Mouse (Mus musculus) intestine, postnatal 0 days (tissue): ENCODE measurements at regions not wholly inside any gene's neighbourhood (a gene's known extent, or its start where the extent isn't known, plus 50 kb on each side); places are given as distances from the start of the nearest gene placed in this dataset.

Experiments
- ATAC-seq: fragments of 200-750 bp; cut with Nextera tagmentation; 2 replicates; pipeline ENCODE4 v1.8.0; 2017; ENCODE audit warnings: mild to moderate bottlenecking, moderate TSS enrichment, moderate library complexity
- H3K27ac ChIP-seq: fragments of 300-500 bp; sonication (generic); 2 replicates; pipeline ENCODE4 v1.5.1; 2014; ENCODE audit warnings: mild to moderate bottlenecking, low read depth, low read length, moderate library complexity
- H3K27me3 ChIP-seq: fragments of 300-500 bp; sonication (generic); replicated peaks from 2 replicates; pipeline ENCODE4 v1.6.1; 2014; ENCODE audit warnings: low read length, mixed read lengths; ENCODE audit not compliant: control insufficient read depth, insufficient read depth
- H3K36me3 ChIP-seq: fragments of 300-500 bp; sonication (generic); 2 replicates; pipeline ENCODE4 v1.6.1; 2014; ENCODE audit warnings: mild to moderate bottlenecking, moderate library complexity; ENCODE audit not compliant: control insufficient read depth, insufficient read depth
- H3K4me1 ChIP-seq: fragments of 300-500 bp; sonication (generic); replicated peaks from 2 replicates; pipeline ENCODE4 v1.6.1; 2014; ENCODE audit warnings: antibody characterized with exemption, low read length, mixed read lengths; ENCODE audit not compliant: control insufficient read depth, insufficient read depth
- H3K4me2 ChIP-seq: fragments of 300-500 bp; sonication (generic); replicated peaks from 2 replicates; pipeline ENCODE4 v1.6.1; 2014; ENCODE audit warnings: low read depth, mild to moderate bottlenecking, moderate library complexity
- H3K4me3 ChIP-seq: fragments of 300-500 bp; sonication (generic); 2 replicates; pipeline ENCODE4 v1.5.1; 2014; ENCODE audit warnings: low read depth, low read length
- H3K9ac ChIP-seq: fragments of 300-500 bp; sonication (generic); 2 replicates; pipeline ENCODE4 v1.6.1; 2014; ENCODE audit warnings: mild to moderate bottlenecking, low read depth, low read length
- H3K9me3 ChIP-seq: fragments of 300-500 bp; sonication (generic); 2 replicates; pipeline ENCODE4 v1.6.1; 2016; ENCODE audit warnings: mixed run types; ENCODE audit not compliant: control insufficient read depth
- CTCF ChIP-seq: sonication (generic); IDR thresholded peaks from 2 replicates; pipeline ENCODE4 v1.5.1; 2016; ENCODE audit warnings: low read depth, mild to moderate bottlenecking, control low read depth, antibody characterized with exemption, moderate library complexity
- WGBS: fragments of 180-500 bp; shearing (Covaris S2); extraction: QIAGEN DNeasy Blood & Tissue Kit; methylation state at CpG from one replicate; pipeline ENCODE4 v1.1.7; 2014; 5-methylcytosine and 5-hydroxymethylcytosine counted together

DNA sequence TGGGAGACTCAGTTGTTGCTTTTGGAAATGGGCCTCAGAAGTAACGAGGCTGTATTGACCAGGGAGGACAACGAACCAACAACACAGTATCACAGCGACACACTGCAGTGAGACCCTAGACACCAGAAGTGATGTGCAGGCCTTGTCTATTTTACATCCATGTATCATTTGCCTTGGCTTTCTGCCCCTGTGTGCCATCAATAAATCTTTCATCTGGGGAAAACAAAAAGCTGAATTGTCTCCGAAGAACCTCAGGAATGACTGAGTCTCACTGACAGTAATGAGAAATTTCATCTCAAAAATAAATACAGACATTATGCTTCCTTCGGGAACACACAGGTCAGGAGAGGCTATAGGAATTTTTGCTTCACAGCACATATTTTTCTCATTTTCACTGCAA lies 68.7 kb upstream of the Tnfsf11 start:
- no peaks in the 10 kb centered on the region for H3K27me3 ChIP-seq
- no peaks in the 10 kb centered on the region for H3K4me1 ChIP-seq
- no peaks in the 10 kb centered on the region for H3K36me3 ChIP-seq
- H3K9ac ChIP-seq, result no peak overlapping the region
- no peak for ATAC-seq
- no peak overlapping the region for H3K4me3 ChIP-seq
- H3K4me2 ChIP-seq, result no peak overlapping the region
- TF ChIP-seq CTCF, result no peak
- no peak overlapping the region for H3K27ac ChIP-seq
- 78% methylated on average over 5 of the region's 5 CpGs for WGBS
- no peaks in the 10 kb centered on the region for H3K9me3 ChIP-seq

- no peak for TF ChIP-seq CTCF
- 85% methylated on average over 3 of the region's 3 CpGs for WGBS
- Histone ChIP-seq H3K9me3 (no peaks in the 10 kb centered on the region), H3K36me3 (no peaks in the 10 kb centered on the region), H3K27me3 (no peaks in the 10 kb centered on the region), H3K4me1 (no peaks in the 10 kb centered on the region), H3K4me3 (no peak overlapping the region), H3K9ac (no peak overlapping the region), H3K4me2 (no peak overlapping the region), H3K27ac (no peak overlapping the region)
- no peak for ATAC-seq
Observed at GRCm38 (mm10) chr14:78375746-78376495, 68.1 kb upstream of the Tnfsf11 start.

- H3K9me3 ChIP-seq, result no peaks in the 10 kb centered on the region
- no peak overlapping the region for H3K4me3 ChIP-seq
- H3K4me2 ChIP-seq, result no peak overlapping the region
- no peak overlapping the region for H3K27ac ChIP-seq
- no peak for ATAC-seq
- H3K4me1 ChIP-seq, result no peaks in the 10 kb centered on the region
- no peaks in the 10 kb centered on the region for H3K27me3 ChIP-seq
- WGBS, result 85% methylated on average over 1 of the region's 1 CpGs
- TF ChIP-seq CTCF, result no peak
- H3K36me3 ChIP-seq, result no peaks in the 10 kb centered on the region
- H3K9ac ChIP-seq, result no peak overlapping the region
Observed at GRCm38 (mm10) chr14:78372102-78372501, 64.3 kb upstream of the Tnfsf11 start.

DNA sequence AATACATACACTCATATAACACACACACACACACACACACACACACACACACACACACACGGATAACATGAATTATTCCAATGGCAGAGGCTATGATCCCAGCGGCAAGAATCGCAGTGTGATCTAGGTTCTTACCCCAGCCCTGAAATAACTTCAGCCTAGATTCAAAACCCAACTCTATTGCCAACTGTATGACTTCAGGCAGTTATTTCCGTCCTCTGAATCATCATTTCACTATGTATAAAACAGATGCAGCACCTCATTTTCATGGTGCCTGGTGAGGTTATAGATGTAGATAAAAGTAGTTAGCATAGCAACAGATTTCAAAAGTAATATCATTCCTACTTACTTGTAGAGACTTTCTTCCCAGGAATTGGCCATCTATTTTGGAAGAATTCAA lies 61.0 kb upstream of the Tnfsf11 start:
- no peak for ATAC-seq
- no peak overlapping the region for H3K4me3 ChIP-seq
- no peak for TF ChIP-seq CTCF
- H3K27me3 ChIP-seq, result no peaks in the 10 kb centered on the region
- H3K36me3 ChIP-seq, result no peaks in the 10 kb centered on the region
- WGBS, result 88% methylated on average over 4 of the region's 4 CpGs
- H3K9me3 ChIP-seq, result no peaks in the 10 kb centered on the region
- no peak overlapping the region for H3K4me2 ChIP-seq
- H3K4me1 ChIP-seq, result no peaks in the 10 kb centered on the region
- H3K9ac ChIP-seq, result no peak overlapping the region
- no peak overlapping the region for H3K27ac ChIP-seq

DNA sequence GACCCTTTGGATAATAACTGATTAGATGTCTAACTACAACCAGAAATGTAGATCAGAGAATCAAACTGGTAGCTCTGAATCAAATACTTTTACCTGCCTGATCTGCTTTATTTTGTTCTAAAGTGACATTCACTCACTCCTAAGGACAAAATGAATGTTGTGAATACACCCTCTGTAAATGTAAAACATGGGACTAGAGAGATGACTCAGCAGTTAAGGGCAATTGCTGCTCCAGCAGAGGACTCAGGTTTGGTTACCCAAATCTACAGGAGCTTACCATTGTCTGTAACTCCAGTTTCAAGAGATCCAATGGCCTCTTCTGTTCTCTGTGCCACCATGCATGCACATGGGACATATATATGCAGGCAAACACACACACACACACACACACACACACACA lies 57.0 kb upstream of the Tnfsf11 start:
- no peaks in the 10 kb centered on the region for H3K27me3 ChIP-seq

GRCm38 (mm10) chr14:78363123-78363522 lies 55.3 kb upstream of the Tnfsf11 start:
- TF ChIP-seq CTCF, result no peak
- WGBS, result 54% methylated on average over 5 of the region's 5 CpGs
- Histone ChIP-seq H3K27ac (no peak overlapping the region), H3K4me3 (no peak overlapping the region), H3K9ac (no peak overlapping the region), H3K9me3 (no peaks in the 10 kb centered on the region), H3K36me3 (no peaks in the 10 kb centered on the region), H3K27me3 (no peaks in the 10 kb centered on the region), H3K4me2 (no peak overlapping the region), H3K4me1 (no peaks in the 10 kb centered on the region)
- ATAC-seq, result no peak

More for the DNA sequence above, 57.0 kb upstream of the Tnfsf11 start:
- Histone ChIP-seq H3K27ac (no peak overlapping the region), H3K4me3 (no peak overlapping the region), H3K9ac (no peak overlapping the region), H3K4me2 (no peak overlapping the region), H3K36me3 (no peaks in the 10 kb centered on the region), H3K9me3 (no peaks in the 10 kb centered on the region), H3K4me1 (no peaks in the 10 kb centered on the region)
- ATAC-seq, result no peak
- no peak for TF ChIP-seq CTCF
